Mouse (Mus musculus) C2C12 (cell line): ENCODE data around the gene Vmn2r30.

Source experiments
- MAX ChIP-seq: IDR thresholded peaks from one replicate; pipeline ENCODE4 v1.6.1; 2011; ENCODE audit warnings: mild to moderate bottlenecking, control low read depth
- MYOD1 ChIP-seq: IDR thresholded peaks from one replicate; pipeline ENCODE4 v1.6.1; 2011; ENCODE audit warnings: low read depth; ENCODE audit not compliant: control insufficient read depth, insufficient read length
- MYOG ChIP-seq: IDR thresholded peaks from one replicate; pipeline ENCODE4 v1.6.1; 2011; ENCODE audit not compliant: control insufficient read depth, insufficient read length; ENCODE audit errors: extremely low read depth
- USF1 ChIP-seq: IDR thresholded peaks from one replicate; pipeline ENCODE4 v1.6.1; 2011; ENCODE audit warnings: low read depth, mild to moderate bottlenecking, control low read depth, moderate library complexity

DNA sequence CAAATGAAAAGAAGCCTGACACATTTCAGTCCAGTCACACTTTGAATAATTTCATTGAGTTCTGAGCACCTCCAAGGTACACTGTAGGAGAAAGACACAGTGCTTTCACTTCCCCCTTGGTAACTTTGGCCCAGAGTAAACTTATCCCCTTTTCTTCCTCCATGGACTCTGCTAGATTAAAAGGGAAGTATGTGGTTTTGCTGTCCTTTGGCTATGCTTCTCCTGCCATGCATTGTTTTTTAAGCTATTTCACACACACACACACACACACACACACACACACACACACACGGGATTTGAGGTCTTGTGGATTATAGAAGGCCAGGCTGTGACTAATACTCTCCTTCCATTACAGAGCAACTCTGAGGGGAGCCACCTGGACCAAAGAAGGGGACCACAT is 56.0 kb downstream of the Vmn2r30 start:
- TF ChIP-seq MYOG, result no peak
- no peak for TF ChIP-seq USF1
- TF ChIP-seq MAX, result no peak
- no peak for TF ChIP-seq MYOD1
